Mouse (Mus musculus): ENCODE results near the gene Nisch. TPM values are rescaled to one million over a fixed set of nuclear protein-coding genes. Genes with fewer than 3 reads are reported as not detected.
A peak's percentile ranks its signal among the peaks of the same experiment; 100 is the strongest.

The Nisch gene
- 257 and 263 TPM in 2 replicates for polyA plus RNA-seq (2012; rRNA removed)

- TF ChIP-seq POLR2A (IDR thresholded peaks at IDR 0.05; ENCODE audit: low read depth, low read length): no peak
- no peak for TF ChIP-seq CTCF (IDR thresholded peaks at IDR 0.05; ENCODE audit: extremely low read depth, insufficient read depth, insufficient read length, insufficient replicate concordance)
- H3K27me3 ChIP-seq (ENCODE audit: control insufficient read depth, insufficient read depth, low read length): no peaks in the 10 kb centered on the region
- H3K36me3 ChIP-seq (ENCODE audit: control insufficient read depth, insufficient read depth, low read length): no peaks in the 10 kb centered on the region
- H3K27ac ChIP-seq (ENCODE audit: insufficient read depth, low read length): no peak within 1 kb of the TSS; the same call in 1 of the 2 replicates
- DNase-seq (ENCODE audit: low read depth in 1 of 2, low spot score in 2 of 2): no peak
- H3K4me1 ChIP-seq (ENCODE audit: control insufficient read depth, insufficient read depth, insufficient read length): no peaks in the 10 kb centered on the region; the same call in 1 of the 2 replicates
- WGBS: 85% methylated on average over 2 of the region's 2 CpGs
- H3K4me3 ChIP-seq (ENCODE audit: extremely low read depth, insufficient read depth, insufficient read length): no peak within 1 kb of the TSS
These were observed at the start of gene Nisch for GRCm38 (mm10) chr14:31216846-31217245. Gene Nisch (minus strand): TSS chr14:31216946.

- Histone ChIP-seq H3K4me1 (ENCODE audit: control insufficient read depth, insufficient read depth, insufficient read length) (no peaks in the 10 kb centered on the region), H3K27me3 (ENCODE audit: control insufficient read depth, insufficient read depth, low read length) (no peaks in the 10 kb centered on the region), H3K36me3 (ENCODE audit: control insufficient read depth, insufficient read depth, low read length) (peaks cover 38% of the 10 kb centered on the region), H3K27ac (ENCODE audit: insufficient read depth, low read length) (no peak overlapping the region), H3K4me3 (ENCODE audit: extremely low read depth, insufficient read depth, insufficient read length) (no peak overlapping the region)
- no peak for DNase-seq (ENCODE audit: low read depth in 1 of 2, low spot score in 2 of 2)
- WGBS: 91% methylated on average over 9 of the region's 9 CpGs
- TF ChIP-seq POLR2A (IDR thresholded peaks at IDR 0.05; ENCODE audit: low read depth, low read length) (no peak), CTCF (IDR thresholded peaks at IDR 0.05; ENCODE audit: extremely low read depth, insufficient read depth, insufficient read length, insufficient replicate concordance) (no peak)
These were observed 44.2 kb upstream of the Nisch start for GRCm38 (mm10) chr14:31260932-31261331.

GRCm38 (mm10) chr14:31260374-31260773, 43.6 kb upstream of the Nisch start:
- TF ChIP-seq CTCF (IDR thresholded peaks at IDR 0.05; ENCODE audit: extremely low read depth, insufficient read depth, insufficient read length, insufficient replicate concordance): no peak
- TF ChIP-seq POLR2A (IDR thresholded peaks at IDR 0.05; ENCODE audit: low read depth, low read length): no peak
- Histone ChIP-seq H3K4me1 (ENCODE audit: control insufficient read depth, insufficient read depth, insufficient read length) (no peaks in the 10 kb centered on the region), H3K27ac (ENCODE audit: insufficient read depth, low read length) (no peak overlapping the region), H3K4me3 (ENCODE audit: extremely low read depth, insufficient read depth, insufficient read length) (no peak overlapping the region), H3K27me3 (ENCODE audit: control insufficient read depth, insufficient read depth, low read length) (no peaks in the 10 kb centered on the region), H3K36me3 (ENCODE audit: control insufficient read depth, insufficient read depth, low read length) (peaks cover 41% of the 10 kb centered on the region)
- 83% methylated on average over 4 of the region's 4 CpGs for WGBS
- no peak for DNase-seq (ENCODE audit: low read depth in 1 of 2, low spot score in 2 of 2)

- Histone ChIP-seq H3K36me3 (ENCODE audit: control insufficient read depth, insufficient read depth, low read length) (peaks cover 50% of the 10 kb centered on the region), H3K27me3 (ENCODE audit: control insufficient read depth, insufficient read depth, low read length) (no peaks in the 10 kb centered on the region), H3K27ac (ENCODE audit: insufficient read depth, low read length) (no peak overlapping the region), H3K4me3 (ENCODE audit: extremely low read depth, insufficient read depth, insufficient read length) (no peak overlapping the region), H3K4me1 (ENCODE audit: control insufficient read depth, insufficient read depth, insufficient read length) (no peaks in the 10 kb centered on the region)
- WGBS: 95% methylated on average over 14 of the region's 14 CpGs
- TF ChIP-seq CTCF (IDR thresholded peaks at IDR 0.05; ENCODE audit: extremely low read depth, insufficient read depth, insufficient read length, insufficient replicate concordance): no peak
- no peak for DNase-seq (ENCODE audit: low read depth in 1 of 2, low spot score in 2 of 2)
These were observed 41.8 kb upstream of the Nisch start for GRCm38 (mm10) chr14:31258476-31259050.

GRCm38 (mm10) chr14:31252091-31252490, 35.3 kb upstream of the Nisch start:
- Histone ChIP-seq H3K27me3 (ENCODE audit: control insufficient read depth, insufficient read depth, low read length) (no peaks in the 10 kb centered on the region), H3K27ac (ENCODE audit: insufficient read depth, low read length) (no peak overlapping the region), H3K4me3 (ENCODE audit: extremely low read depth, insufficient read depth, insufficient read length) (peak overlapping the region; percentile 87; the same call in 1 of the 2 replicates), H3K4me1 (ENCODE audit: control insufficient read depth, insufficient read depth, insufficient read length) (no peaks in the 10 kb centered on the region; the same call in 1 of the 2 replicates), H3K36me3 (ENCODE audit: control insufficient read depth, insufficient read depth, low read length) (peaks cover 23% of the 10 kb centered on the region)
- 83% methylated on average over 5 of the region's 5 CpGs for WGBS
- TF ChIP-seq POLR2A (IDR thresholded peaks at IDR 0.05; ENCODE audit: low read depth, low read length) (no peak), CTCF (IDR thresholded peaks at IDR 0.05; ENCODE audit: extremely low read depth, insufficient read depth, insufficient read length, insufficient replicate concordance) (no peak)
- DNase-seq (ENCODE audit: low read depth in 1 of 2, low spot score in 2 of 2): no peak

- TF ChIP-seq CTCF (IDR thresholded peaks at IDR 0.05; ENCODE audit: extremely low read depth, insufficient read depth, insufficient read length, insufficient replicate concordance): no peak
- Histone ChIP-seq H3K27ac (ENCODE audit: insufficient read depth, low read length) (peak overlapping the region; percentile 100), H3K4me1 (ENCODE audit: control insufficient read depth, insufficient read depth, insufficient read length) (no peaks in the 10 kb centered on the region; the same call in 1 of the 2 replicates), H3K36me3 (ENCODE audit: control insufficient read depth, insufficient read depth, low read length) (peaks cover 19% of the 10 kb centered on the region), H3K27me3 (ENCODE audit: control insufficient read depth, insufficient read depth, low read length) (no peaks in the 10 kb centered on the region), H3K4me3 (ENCODE audit: extremely low read depth, insufficient read depth, insufficient read length) (peak overlapping the region; percentile 87)
- 1% methylated on average over 18 of the region's 18 CpGs for WGBS
- DNase-seq (ENCODE audit: low read depth in 1 of 2, low spot score in 2 of 2): no peak
These were observed 34.9 kb upstream of the Nisch start for GRCm38 (mm10) chr14:31251626-31252025.

- TF ChIP-seq POLR2A (IDR thresholded peaks at IDR 0.05; ENCODE audit: low read depth, low read length): peak; percentile 53
- TF ChIP-seq CTCF (IDR thresholded peaks at IDR 0.05; ENCODE audit: extremely low read depth, insufficient read depth, insufficient read length, insufficient replicate concordance): no peak
- peak within 1 kb of the TSS; percentile 87 for H3K4me3 ChIP-seq (ENCODE audit: extremely low read depth, insufficient read depth, insufficient read length)
- no peaks in the 10 kb centered on the region for H3K27me3 ChIP-seq (ENCODE audit: control insufficient read depth, insufficient read depth, low read length)
- peaks cover 15% of the 10 kb centered on the region for H3K36me3 ChIP-seq (ENCODE audit: control insufficient read depth, insufficient read depth, low read length)
- no peaks in the 10 kb centered on the region; the same call in 1 of the 2 replicates for H3K4me1 ChIP-seq (ENCODE audit: control insufficient read depth, insufficient read depth, insufficient read length)
- DNase-seq (ENCODE audit: low read depth in 1 of 2, low spot score in 2 of 2): peak; percentile 84 to 93
- under 1% methylated on average over 75 of the region's 75 CpGs for WGBS
- H3K27ac ChIP-seq (ENCODE audit: insufficient read depth, low read length): peak within 1 kb of the TSS; percentile 100
These were observed 34.4 kb upstream of the Nisch start, which contains the start of the genes Phf7 and Bap1 for GRCm38 (mm10) chr14:31251084-31251604. Gene Phf7 (minus strand): TSS chr14:31251317. Gene Bap1 (plus strand): TSS chr14:31251450.
